ENCODE assay signal across 23 mouse cellular contexts in genomic region chr19:33029688-33030444, GRCm38 (mm10).
DNase-seq lines count a peak whose midpoint lies in the region; ATAC-seq and TF ChIP-seq lines count a peak whose summit lies in the region.
"Had no signal": no experiment of that assay in that cellular context is flagged by ENCODE, and none has a peak within 500 bp of the region (broad histone marks: within the 10 kb centered on the region; RNA-seq: fewer than 3 reads in every experiment).

No protein-coding gene starts in this region.

- no peak for DNase-seq in heart, postnatal 0 days (ENCODE audit: low spot score)
- DNase-seq in heart, adult 2 months, result no peak
- DNase-seq in lung, postnatal 10 days, result no peak
- DNase-seq in urinary bladder, postnatal 25 days (ENCODE audit: low spot score), result no peak
- DNase-seq in thymus, postnatal 4 days, result no peak
- DNase-seq: cerebellum, adult 2 months; cerebellum, postnatal 36 days; gastrocnemius, postnatal 10 days; heart, adult 18-20 months; heart, postnatal 4 days; kidney, adult 2 months; left cerebral cortex, postnatal 4 days; right cerebral cortex, adult 18-20 months had no signal

- H3K27ac ChIP-seq in heart, postnatal 0 days (ENCODE audit: low read depth), result peak overlapping the region; percentile 39; the same call in 1 of the 2 replicates
- H3K27ac ChIP-seq in heart, adult 2 months, result no peak overlapping the region
- H3K27ac ChIP-seq in lung, embryonic 15.5 days, result peak overlapping the region; percentile 18; the same call in 1 of the 2 replicates
- H3K27ac ChIP-seq in intestine, embryonic 16.5 days (ENCODE audit: low read length), result peak overlapping the region; percentile 78
- peak overlapping the region; percentile 71; the same call in 1 of the 2 replicates for H3K27ac ChIP-seq in stomach, embryonic 15.5 days
- H3K27ac ChIP-seq: hindbrain, embryonic 15.5 days; liver, embryonic 14.5 days; macrophage; neural tube, embryonic 12.5 days had no signal

- no peaks in the 10 kb centered on the region for H3K9me3 ChIP-seq in heart, postnatal 0 days (replicated peaks; ENCODE audit: control insufficient read depth, low read length)
- H3K9me3 ChIP-seq in lung, embryonic 15.5 days, result no peaks in the 10 kb centered on the region
- no peaks in the 10 kb centered on the region for H3K9me3 ChIP-seq in intestine, embryonic 16.5 days (ENCODE audit: control insufficient read depth, low read length)
- H3K9me3 ChIP-seq in stomach, embryonic 15.5 days, result no peaks in the 10 kb centered on the region
- H3K9me3 ChIP-seq: G1E; hindbrain, embryonic 15.5 days; neural tube, embryonic 12.5 days had no signal

- no peak overlapping the region for H3K4me3 ChIP-seq in heart, postnatal 0 days (ENCODE audit: low read depth, low read length)
- no peak overlapping the region for H3K4me3 ChIP-seq in heart, adult 2 months
- H3K4me3 ChIP-seq in lung, embryonic 15.5 days, result no peak overlapping the region
- no peak overlapping the region for H3K4me3 ChIP-seq in intestine, embryonic 16.5 days (ENCODE audit: low read length)
- no peak overlapping the region for H3K4me3 ChIP-seq in stomach, embryonic 15.5 days (replicated peaks)
- H3K4me3 ChIP-seq: hindbrain, embryonic 15.5 days; neural tube, embryonic 12.5 days had no signal

- H3K4me2 ChIP-seq in heart, postnatal 0 days (ENCODE audit: low read depth, low read length), result no peak overlapping the region
- H3K4me2 ChIP-seq in lung, embryonic 15.5 days, result no peak overlapping the region
- no peak overlapping the region for H3K4me2 ChIP-seq in intestine, embryonic 16.5 days (ENCODE audit: low read depth, low read length)
- H3K4me2 ChIP-seq in stomach, embryonic 15.5 days, result no peak overlapping the region
- H3K4me2 ChIP-seq: hindbrain, embryonic 15.5 days; midbrain, embryonic 11.5 days; neural tube, embryonic 12.5 days had no signal

- no peaks in the 10 kb centered on the region for H3K4me1 ChIP-seq in heart, postnatal 0 days (ENCODE audit: control insufficient read depth, insufficient read depth)
- H3K4me1 ChIP-seq in heart, adult 2 months (ENCODE audit: control insufficient read depth, insufficient read depth, low read length), result no peaks in the 10 kb centered on the region
- peaks cover 12% of the 10 kb centered on the region for H3K4me1 ChIP-seq in lung, embryonic 15.5 days
- H3K4me1 ChIP-seq in intestine, embryonic 16.5 days (ENCODE audit: control insufficient read depth, insufficient read depth, low read length), result peaks cover 4% of the 10 kb centered on the region
- H3K4me1 ChIP-seq in stomach, embryonic 15.5 days, result 0 out of 2 replicates have a peak, but pooled peaks cover 6% of the 10 kb centered on the region
- H3K4me1 ChIP-seq: hindbrain, embryonic 15.5 days; neural tube, embryonic 12.5 days had no signal

- intact Hi-C loops in heart, adult 2 months (cut with DNase I), result no loop called here

- no peak for TF ChIP-seq POLR2A in heart, adult 2 months (IDR thresholded peaks at IDR 0.05; ENCODE audit: insufficient read depth, low read depth, low read length)

- TF ChIP-seq CTCF in heart, postnatal 0 days (IDR thresholded peaks at IDR 0.05; ENCODE audit: low read depth), result no peak
- TF ChIP-seq CTCF in heart, adult 2 months (IDR thresholded peaks at IDR 0.05), result no peak

- no peak for ATAC-seq in heart, postnatal 0 days (ENCODE audit: insufficient read depth, low read depth)
- peak; percentile 52; the same call in 1 of the 2 replicates for ATAC-seq in lung, embryonic 15.5 days (ENCODE audit: borderline replicate concordance, extremely low read depth, low FRiP score, low TSS enrichment)
- ATAC-seq in intestine, embryonic 16.5 days, result peak; percentile 64
- ATAC-seq in stomach, embryonic 15.5 days (ENCODE audit: insufficient read depth, low FRiP score, low read depth), result peak; percentile 43; the same call in 1 of the 2 replicates
- ATAC-seq: forebrain, embryonic 14.5 days had no signal

- no peaks in the 10 kb centered on the region for H3K27me3 ChIP-seq in heart, postnatal 0 days (ENCODE audit: control insufficient read depth, insufficient read depth, low read length)
- H3K27me3 ChIP-seq in heart, adult 2 months (ENCODE audit: control insufficient read depth, insufficient read depth, low read length), result no peaks in the 10 kb centered on the region
- H3K27me3 ChIP-seq in lung, embryonic 15.5 days, result no peaks in the 10 kb centered on the region
- no peaks in the 10 kb centered on the region for H3K27me3 ChIP-seq in intestine, embryonic 16.5 days (replicated peaks; ENCODE audit: control insufficient read depth, insufficient read depth, low read length)
- H3K27me3 ChIP-seq in stomach, embryonic 15.5 days (replicated peaks), result no peaks in the 10 kb centered on the region
- H3K27me3 ChIP-seq: hindbrain, embryonic 15.5 days; neural tube, embryonic 12.5 days had no signal

- H3K9ac ChIP-seq in heart, postnatal 0 days (replicated peaks; ENCODE audit: low read depth, low read length), result no peak overlapping the region
- no peak overlapping the region for H3K9ac ChIP-seq in heart, adult 2 months (ENCODE audit: low read depth, low read length)
- no peak overlapping the region for H3K9ac ChIP-seq in lung, embryonic 15.5 days
- H3K9ac ChIP-seq in intestine, embryonic 16.5 days (ENCODE audit: low read depth, low read length), result no peak overlapping the region
- H3K9ac ChIP-seq in stomach, embryonic 15.5 days, result no peak overlapping the region
- H3K9ac ChIP-seq: hindbrain, embryonic 15.5 days; liver, embryonic 14.5 days; neural tube, embryonic 12.5 days had no signal

- no peaks in the 10 kb centered on the region for H3K36me3 ChIP-seq in heart, postnatal 0 days (replicated peaks; ENCODE audit: control insufficient read depth, insufficient read depth, low read length)
- H3K36me3 ChIP-seq in heart, adult 2 months (ENCODE audit: control insufficient read depth, insufficient read depth, low read length), result no peaks in the 10 kb centered on the region
- H3K36me3 ChIP-seq in lung, embryonic 15.5 days, result no peaks in the 10 kb centered on the region
- no peaks in the 10 kb centered on the region for H3K36me3 ChIP-seq in intestine, embryonic 16.5 days (ENCODE audit: control insufficient read depth, insufficient read depth, low read length)
- no peaks in the 10 kb centered on the region for H3K36me3 ChIP-seq in stomach, embryonic 15.5 days
- H3K36me3 ChIP-seq: G1E; hindbrain, embryonic 15.5 days; neural tube, embryonic 12.5 days had no signal

- H3K79me2 ChIP-seq in heart, adult 2 months (replicated peaks; ENCODE audit: control insufficient read depth, insufficient read depth, low read length), result no peaks in the 10 kb centered on the region

- TF ChIP-seq EP300 in heart, postnatal 0 days (IDR thresholded peaks at IDR 0.05; ENCODE audit: low read depth), result no peak
- no peak for TF ChIP-seq EP300 in heart, adult 2 months (IDR thresholded peaks at IDR 0.05; ENCODE audit: insufficient read depth, low read depth, low read length)

- 75% methylated on average over 5 of the region's 5 CpGs for WGBS in heart, postnatal 0 days
- 64% methylated on average over 5 of the region's 5 CpGs for WGBS in heart, adult 2 months
- WGBS in lung, embryonic 15.5 days, result 52% methylated on average over 5 of the region's 5 CpGs
- WGBS in intestine, embryonic 16.5 days, result 62% methylated on average over 5 of the region's 5 CpGs
- 48% methylated on average over 5 of the region's 5 CpGs for WGBS in stomach, embryonic 15.5 days
